Mouse (Mus musculus): ENCODE measurements around the gene Ogfod3.

DNA sequence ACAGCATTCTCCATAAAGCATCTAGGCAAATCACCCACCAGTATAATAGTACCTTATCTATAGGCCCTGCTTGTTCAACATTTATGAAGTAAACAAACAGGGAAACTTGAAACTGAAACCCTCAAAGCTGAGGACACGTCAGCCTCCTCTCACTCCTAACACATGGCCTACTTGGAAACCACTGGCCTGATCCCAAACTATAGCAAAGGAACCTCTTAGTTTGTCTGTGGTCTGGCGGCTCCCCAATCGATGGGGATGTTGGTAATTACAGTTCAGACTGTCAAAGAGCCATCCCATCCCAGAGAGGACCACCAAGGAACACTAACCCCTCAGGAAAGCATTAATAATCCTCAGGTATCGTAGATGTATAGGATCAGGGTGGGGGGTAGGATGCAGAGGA lies 4.7 kb downstream of the Ogfod3 start:
- TF ChIP-seq JUND (IDR thresholded peaks at IDR 0.05; ENCODE audit: low read depth, low read length) (no peak), ELF1 (IDR thresholded peaks at IDR 0.05; ENCODE audit: low read depth, low read length) (no peak)
